Mouse (Mus musculus): ENCODE results near the gene Srebf1.

The Srebf1 gene

GRCm38 (mm10) chr11:60208201-60208600 lies 14.2 kb downstream of the Srebf1 start:
- in situ Hi-C loops (cut with MseI, MboI): no loop called here

- in situ Hi-C loops (cut with MseI, MboI): no loop called here
Measured at GRCm38 (mm10) chr11:60206207-60206606, 16.2 kb downstream of the Srebf1 start.

- in situ Hi-C loops (cut with MseI, MboI): no loop called here
Measured at GRCm38 (mm10) chr11:60205026-60205425, 17.4 kb downstream of the Srebf1 start.

GRCm38 (mm10) chr11:60202710-60203638 lies 19.4 kb downstream of the Srebf1 start:
- in situ Hi-C loops (cut with MseI, MboI): no loop called here

GRCm38 (mm10) chr11:60200384-60200783 lies 22.0 kb downstream of the Srebf1 start:
- in situ Hi-C loops (cut with MseI, MboI): no loop called here

- in situ Hi-C loops (cut with MseI, MboI): loop anchor here (5.0 kb wide), 2 partner anchors 112 to 117 kb away; no protein-coding TSS in a partner anchor
Measured at GRCm38 (mm10) chr11:60199702-60200184, 22.6 kb downstream of the Srebf1 start.

- in situ Hi-C loops (cut with MseI, MboI): loop anchor here (5.0 kb wide), 2 partner anchors 111 to 116 kb away; no protein-coding TSS in a partner anchor
Measured at GRCm38 (mm10) chr11:60198651-60199050, 23.7 kb downstream of the Srebf1 start.

GRCm38 (mm10) chr11:60197998-60198619 lies 24.3 kb downstream of the Srebf1 start:
- in situ Hi-C loops (cut with MseI, MboI): loop anchor here (5.0 kb wide), 2 partner anchors 111 to 116 kb away; no protein-coding TSS in a partner anchor

GRCm38 (mm10) chr11:60196344-60196743 lies 26.0 kb downstream of the Srebf1 start:
- in situ Hi-C loops (cut with MseI, MboI): loop anchor here (5.0 kb wide), 2 partner anchors 109 to 114 kb away; no protein-coding TSS in a partner anchor

- in situ Hi-C loops (cut with MseI, MboI): loop anchor here (5.0 kb wide), 2 partner anchors 108 to 113 kb away; no protein-coding TSS in a partner anchor
Measured at GRCm38 (mm10) chr11:60195108-60195507, 27.3 kb downstream of the Srebf1 start.

GRCm38 (mm10) chr11:60193556-60193955 lies 28.8 kb downstream of the Srebf1 start:
- in situ Hi-C loops (cut with MseI, MboI): no loop called here

GRCm38 (mm10) chr11:60192534-60192933 lies 29.8 kb downstream of the Srebf1 start:
- in situ Hi-C loops (cut with MseI, MboI): no loop called here

- in situ Hi-C loops (cut with MseI, MboI): no loop called here
Measured at GRCm38 (mm10) chr11:60190055-60190641, 32.2 kb downstream of the Srebf1 start.

- in situ Hi-C loops (cut with MseI, MboI): no loop called here
Measured at GRCm38 (mm10) chr11:60189501-60190040, 32.8 kb downstream of the Srebf1 start.

GRCm38 (mm10) chr11:60188275-60188853 lies 34.0 kb downstream of the Srebf1 start:
- in situ Hi-C loops (cut with MseI, MboI): no loop called here

- in situ Hi-C loops (cut with MseI, MboI): no loop called here
Measured at GRCm38 (mm10) chr11:60187070-60187469, 35.3 kb downstream of the Srebf1 start.

- in situ Hi-C loops (cut with MseI, MboI): no loop called here
Measured at GRCm38 (mm10) chr11:60185396-60186231, 36.8 kb downstream of the Srebf1 start.

GRCm38 (mm10) chr11:60184346-60185325 lies 37.7 kb downstream of the Srebf1 start:
- in situ Hi-C loops (cut with MseI, MboI): no loop called here

- in situ Hi-C loops (cut with MseI, MboI): no loop called here
Measured at GRCm38 (mm10) chr11:60182741-60183140, 39.6 kb downstream of the Srebf1 start.

Measured in mouse trophoblast stem cell (cell line).